Mouse (Mus musculus): Measurements from ENCODE around the gene Apoa4. TPM values are rescaled to one million over a fixed set of nuclear protein-coding genes. Genes with fewer than 3 reads are reported as not detected.

Apoa4 gene
- total RNA-seq, 4 experiments from 2014 or later = not detected

GRCm38 (mm10) chr9:46272677-46273454 is 32.4 kb downstream of the Apoa4 start, which contains the start of gene Zpr1:
Gene Zpr1 (plus strand): TSS chr9:46273064.
- peak; percentile 92 for DNase-seq (ENCODE audit: low spot score)

GRCm38 (mm10) chr9:46274494-46274893 is 34.0 kb downstream of the Apoa4 start:
- DNase-seq (ENCODE audit: low spot score) = no peak

- peak; percentile 95 for DNase-seq (ENCODE audit: low spot score)
Measured at GRCm38 (mm10) chr9:46282631-46283436, 42.3 kb downstream of the Apoa4 start, which contains the start of gene Bud13. Gene Bud13 (plus strand): TSS chr9:46283008.

Other genes with a start within 250 kb of the Apoa4 start
- 10 to 100 TPM; 44.4 to 54.1 (median 49.2) TPM for gene Pafah1b2, start 228.0 kb upstream of the Apoa4 start, total RNA-seq (2022)
- 10 to 100 TPM; 62.0 to 81.1 (median 73.3) TPM for gene Sik3, start 227.9 kb upstream of the Apoa4 start, total RNA-seq (2022)
- not detected for gene Apoa1, start 12.1 kb upstream of the Apoa4 start, total RNA-seq (2022)
- gene Apoc3, start 5.1 kb upstream of the Apoa4 start, total RNA-seq (2022) = not detected
- gene Apoa5, start 27.9 kb downstream of the Apoa4 start, total RNA-seq (2022) = not detected
- 10 to 100 TPM; 18.3 to 25.1 (median 20.9) TPM for gene Zpr1, start 32.4 kb downstream of the Apoa4 start, total RNA-seq (2022)
- 1 to 10 TPM; 6.6 to 9.0 (median 8.6) TPM for gene Bud13, start 42.3 kb downstream of the Apoa4 start, total RNA-seq (2022)
- gene 4931429L15Rik, start 79.3 kb downstream of the Apoa4 start, total RNA-seq (2022) = not detected

All from heart, adult 8-10 months (tissue).